Mouse (Mus musculus) forebrain, embryonic 16.5 days (tissue): ENCODE data around the gene Cd200r2. TPM values are rescaled to one million over a fixed set of nuclear protein-coding genes. Genes with fewer than 3 reads are reported as not detected.

Experiments used
- ATAC-seq: fragments of 200-750 bp; cut with Nextera tagmentation; 2 replicates; pipeline ENCODE4 v1.8.0; 2017; ENCODE audit warnings: mild to moderate bottlenecking, moderate library complexity
- H3K27ac ChIP-seq: fragments of 300-500 bp; sonication (generic); 2 replicates; pipeline ENCODE4 v1.5.1; 2014; ENCODE audit warnings: low read length, control low read depth
- H3K27me3 ChIP-seq: fragments of 300-500 bp; sonication (generic); replicated peaks from 2 replicates; pipeline ENCODE4 v1.6.1; 2014; ENCODE audit warnings: low read length; ENCODE audit not compliant: control insufficient read depth, insufficient read depth
- H3K36me3 ChIP-seq: fragments of 300-500 bp; sonication (generic); 2 replicates; pipeline ENCODE4 v1.6.1; 2014; ENCODE audit not compliant: control insufficient read depth, insufficient read depth
- H3K4me1 ChIP-seq: fragments of 300-500 bp; sonication (generic); replicated peaks from 2 replicates; pipeline ENCODE4 v1.6.1; 2014; ENCODE audit warnings: low read length; ENCODE audit not compliant: control insufficient read depth, insufficient read depth
- H3K4me2 ChIP-seq: fragments of 300-500 bp; sonication (generic); 2 replicates; pipeline ENCODE4 v1.6.1; 2014; ENCODE audit warnings: mild to moderate bottlenecking, low read length, control low read depth
- H3K4me3 ChIP-seq: fragments of 300-500 bp; sonication (generic); replicated peaks from 2 replicates; pipeline ENCODE4 v1.5.1; 2014; ENCODE audit warnings: mild to moderate bottlenecking, low read length, control low read depth
- H3K9ac ChIP-seq: fragments of 300-500 bp; sonication (generic); replicated peaks from 2 replicates; pipeline ENCODE4 v1.6.1; 2014; ENCODE audit warnings: low read depth, low read length, control low read depth
- H3K9me3 ChIP-seq: fragments of 300-500 bp; sonication (generic); 2 replicates; pipeline ENCODE4 v1.6.1; 2016; ENCODE audit warnings: low read length; ENCODE audit not compliant: control insufficient read depth
- WGBS: fragments of 180-500 bp; shearing (Covaris S2); extraction: QIAGEN DNeasy Blood & Tissue Kit; methylation state at CpG from one replicate; pipeline ENCODE4 v1.1.7; 2014; 5-methylcytosine and 5-hydroxymethylcytosine counted together
- polyA plus RNA-seq: library from polyadenylated mRNA; unstranded; fragments of >200 nt; fragmentation: Nextera tagmentation; extraction: Ambion mirVana; gene quantifications from 2 replicates; pipeline ENCODE4 v1.2.1, GENCODE M21; 2015

Gene Cd200r2
- polyA plus RNA-seq, 1 experiment from 2014 or later: not detected

DNA sequence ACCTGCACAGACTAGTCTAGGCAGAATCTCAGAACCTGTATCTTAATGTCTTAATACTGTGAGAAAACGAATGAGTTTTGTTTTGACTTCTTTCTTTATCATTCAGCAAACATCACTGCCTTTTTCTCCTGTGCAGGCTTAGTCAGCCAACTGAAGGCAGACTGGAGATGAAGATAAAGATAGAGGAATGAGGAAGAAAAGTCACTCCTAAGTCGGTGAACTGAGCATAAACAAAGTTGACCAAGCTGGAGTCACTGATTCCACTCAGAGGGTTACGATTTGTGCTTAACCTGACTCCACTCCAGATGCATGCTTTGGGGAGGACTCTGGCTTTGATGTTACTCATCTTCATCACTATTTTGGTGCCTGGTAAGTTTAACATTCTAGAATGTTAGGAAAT lies 76.6 kb downstream of the Cd200r2 start, which contains the start of gene Cd200r3:
Gene Cd200r3 (plus strand): TSS at position 211 of the 400 bp plus-strand sequence.
- WGBS: 87% methylated on average over 3 of the region's 3 CpGs
- H3K27ac ChIP-seq: no peak within 1 kb of the TSS
- no peak for ATAC-seq
- H3K27me3 ChIP-seq: no peaks in the 10 kb centered on the region
- no peak within 1 kb of the TSS for H3K4me2 ChIP-seq
- no peaks in the 10 kb centered on the region for H3K9me3 ChIP-seq
- no peak within 1 kb of the TSS for H3K4me3 ChIP-seq
- no peak within 1 kb of the TSS for H3K9ac ChIP-seq
- H3K4me1 ChIP-seq: no peaks in the 10 kb centered on the region
- no peaks in the 10 kb centered on the region for H3K36me3 ChIP-seq

GRCm38 (mm10) chr16:44951360-44952114 lies 84.6 kb downstream of the Cd200r2 start:
- no peaks in the 10 kb centered on the region for H3K36me3 ChIP-seq
- H3K4me3 ChIP-seq: no peak overlapping the region
- 76% methylated on average over 4 of the region's 4 CpGs for WGBS
- no peaks in the 10 kb centered on the region for H3K27me3 ChIP-seq
- no peak overlapping the region for H3K4me2 ChIP-seq
- no peaks in the 10 kb centered on the region for H3K4me1 ChIP-seq
- H3K27ac ChIP-seq: no peak overlapping the region
- no peak overlapping the region for H3K9ac ChIP-seq
- ATAC-seq: no peak
- no peaks in the 10 kb centered on the region for H3K9me3 ChIP-seq

GRCm38 (mm10) chr16:44962296-44962695 lies 95.4 kb downstream of the Cd200r2 start:
- H3K27me3 ChIP-seq: no peaks in the 10 kb centered on the region
- H3K4me2 ChIP-seq: no peak overlapping the region
- ATAC-seq: no peak
- no peaks in the 10 kb centered on the region for H3K4me1 ChIP-seq
- no peak overlapping the region for H3K9ac ChIP-seq
- WGBS: 85% methylated on average over 2 of the region's 2 CpGs
- H3K4me3 ChIP-seq: no peak overlapping the region
- H3K27ac ChIP-seq: no peak overlapping the region
- H3K36me3 ChIP-seq: no peaks in the 10 kb centered on the region
- H3K9me3 ChIP-seq: no peaks in the 10 kb centered on the region

DNA sequence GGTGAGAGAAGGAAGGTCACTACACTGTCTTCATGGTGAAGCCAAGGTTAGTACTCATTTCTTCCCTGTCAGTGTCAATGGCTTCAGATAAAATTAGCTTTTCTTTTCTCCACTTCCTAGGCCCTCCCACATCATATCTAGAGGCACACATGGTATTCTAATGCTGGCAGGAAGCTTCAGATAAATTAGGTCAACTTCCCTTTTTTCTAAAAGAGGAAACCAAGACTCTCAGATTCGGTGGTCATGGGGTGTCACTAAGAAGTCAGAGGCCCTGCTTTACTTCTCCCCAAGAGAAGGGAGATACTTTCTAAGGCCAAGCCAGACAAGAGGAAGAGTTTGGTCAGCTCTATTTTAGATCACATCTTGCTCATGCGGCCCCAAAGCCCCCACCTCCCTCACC lies 95.9 kb downstream of the Cd200r2 start:
- Histone ChIP-seq H3K9me3 (no peaks in the 10 kb centered on the region), H3K27me3 (no peaks in the 10 kb centered on the region), H3K9ac (no peak overlapping the region), H3K4me1 (no peaks in the 10 kb centered on the region), H3K27ac (no peak overlapping the region), H3K4me2 (no peak overlapping the region), H3K36me3 (no peaks in the 10 kb centered on the region), H3K4me3 (no peak overlapping the region)
- WGBS: 80% methylated on average over 2 of the region's 2 CpGs
- ATAC-seq: no peak

DNA sequence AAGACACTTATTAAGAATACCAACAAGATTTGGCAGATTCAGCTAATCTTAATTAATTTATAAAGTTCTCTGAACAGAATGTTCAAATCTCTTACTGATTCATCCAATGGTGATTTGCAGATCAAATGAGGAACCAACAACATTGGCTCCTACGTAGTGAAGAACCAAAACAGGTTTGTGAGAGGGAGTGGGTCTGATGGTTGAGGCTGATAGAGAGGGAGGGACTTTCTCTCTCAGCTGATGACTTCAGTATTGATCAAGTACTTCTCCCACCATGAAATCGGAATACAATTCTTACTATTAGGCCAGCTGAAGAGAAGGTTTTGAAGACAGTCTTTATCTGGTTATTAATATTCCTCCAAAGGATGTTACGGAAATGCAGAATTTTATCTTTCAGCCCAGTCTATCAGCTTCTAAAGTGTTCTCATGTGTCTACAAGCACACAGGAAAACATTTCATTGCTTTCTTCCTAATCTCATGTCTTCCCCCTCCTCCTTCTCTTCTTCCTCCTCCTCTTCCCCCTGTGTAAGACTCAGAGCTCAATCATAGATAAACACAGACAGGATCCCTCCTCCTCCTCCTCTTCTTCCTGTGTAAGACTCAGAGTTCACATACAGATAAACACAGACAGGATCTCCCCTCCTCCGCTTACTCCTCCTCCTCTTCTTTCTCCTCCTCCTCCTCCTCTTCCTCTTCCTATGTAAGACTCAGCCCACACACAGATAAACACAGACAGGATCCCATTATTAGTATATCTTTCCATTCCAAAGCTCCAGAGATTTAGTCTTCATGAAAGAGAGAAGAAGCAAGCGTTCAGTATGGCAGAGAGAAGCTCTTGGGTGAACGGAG lies 97.9 kb downstream of the Cd200r2 start:
- Histone ChIP-seq H3K27me3 (no peaks in the 10 kb centered on the region), H3K4me3 (no peak overlapping the region), H3K4me2 (no peak overlapping the region), H3K36me3 (no peaks in the 10 kb centered on the region), H3K9ac (no peak overlapping the region), H3K9me3 (no peaks in the 10 kb centered on the region), H3K4me1 (no peaks in the 10 kb centered on the region), H3K27ac (no peak overlapping the region)
- no peak for ATAC-seq
- 94% methylated on average over 6 of the region's 6 CpGs for WGBS

DNA sequence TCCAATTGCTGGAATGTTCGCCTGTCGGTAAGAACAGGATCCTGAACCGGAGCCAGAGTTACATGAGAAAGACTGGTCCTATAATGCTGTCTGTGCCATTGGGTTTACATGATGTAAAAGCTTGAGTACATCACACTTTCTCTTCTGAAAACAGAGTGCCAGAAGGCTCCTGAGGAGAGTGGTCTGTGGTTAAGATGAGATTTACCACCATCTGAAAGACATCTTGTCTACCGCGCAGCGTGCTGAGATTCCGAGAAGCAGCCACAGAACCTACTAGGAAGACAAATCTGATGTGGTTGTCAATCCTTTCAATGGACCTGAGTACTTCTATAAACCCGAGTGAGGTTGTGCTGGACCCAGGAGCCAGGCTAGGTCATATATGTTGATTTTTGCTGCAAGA lies 98.5 kb downstream of the Cd200r2 start:
- 98% methylated on average over 8 of the region's 8 CpGs for WGBS
- no peak overlapping the region for H3K9ac ChIP-seq
- H3K36me3 ChIP-seq: no peaks in the 10 kb centered on the region
- H3K27ac ChIP-seq: no peak overlapping the region
- H3K4me1 ChIP-seq: no peaks in the 10 kb centered on the region
- ATAC-seq: no peak
- H3K9me3 ChIP-seq: no peaks in the 10 kb centered on the region
- no peaks in the 10 kb centered on the region for H3K27me3 ChIP-seq
- no peak overlapping the region for H3K4me2 ChIP-seq
- no peak overlapping the region for H3K4me3 ChIP-seq

Other genes with a start within 250 kb of the Cd200r2 start
- 4.9 and 5.6 TPM in 2 replicates for gene Nepro, start 142.8 kb upstream of the Cd200r2 start, polyA plus RNA-seq
- 35.9 and 38.5 TPM in 2 replicates for gene Gtpbp8, start 120.7 kb upstream of the Cd200r2 start, polyA plus RNA-seq
- gene Cd200r1, start 101.4 kb upstream of the Cd200r2 start, polyA plus RNA-seq: 0.48 and 0.52 TPM in 2 replicates
- gene Cd200r4, start 55.4 kb upstream of the Cd200r2 start, polyA plus RNA-seq: not detected in 2 replicates
- gene Cd200r3, start 76.6 kb downstream of the Cd200r2 start, polyA plus RNA-seq: not detected in 2 replicates
- 19.6 and 32.8 TPM in 2 replicates for gene Ccdc80, start 226.3 kb downstream of the Cd200r2 start, polyA plus RNA-seq